Mouse (Mus musculus) cortical plate, adult 2 months (tissue): ENCODE data around the gene Map7. TPM values are rescaled to one million over a fixed set of nuclear protein-coding genes. Genes with fewer than 3 reads are reported as not detected.

ENCODE experiments used
- H3K27ac ChIP-seq: fragments of 200-500 bp; 2 replicates; pipeline ENCODE4 v1.5.1; 2012; ENCODE audit warnings: low read length, control low read depth, inconsistent platforms; ENCODE audit not compliant: insufficient read depth
- H3K4me1 ChIP-seq: fragments of 200-500 bp; 2 replicates; pipeline ENCODE4 v1.6.1; 2011; ENCODE audit warnings: low read length; ENCODE audit not compliant: control insufficient read depth, insufficient read depth
- H3K4me3 ChIP-seq: fragments of 200-500 bp; 2 replicates; pipeline ENCODE4 v1.5.1; 2011; ENCODE audit warnings: mild to moderate bottlenecking, low read length, control low read depth; ENCODE audit not compliant: insufficient read depth
- CTCF ChIP-seq: fragments of 200-500 bp; IDR thresholded peaks from 2 replicates; pipeline ENCODE4 v1.5.1; 2011; ENCODE audit warnings: mild to moderate bottlenecking, control low read depth, low read length; ENCODE audit not compliant: insufficient read depth; ENCODE audit errors: extremely low read depth
- POLR2A ChIP-seq: fragments of 200-500 bp; IDR thresholded peaks from 2 replicates; pipeline ENCODE4 v1.6.1; 2011; ENCODE audit warnings: mild to moderate bottlenecking, low read length, control low read depth; ENCODE audit not compliant: insufficient read depth; ENCODE audit errors: extremely low read depth
- polyA plus RNA-seq: library from polyadenylated mRNA; depleted of rRNA; stranded (reverse); fragments of >200 nt; gene quantifications from 2 replicates; pipeline ENCODE4 v1.2.3, GENCODE M21; 2012

Map7 gene
- polyA plus RNA-seq, 1 experiment: 91.4 TPM

DNA sequence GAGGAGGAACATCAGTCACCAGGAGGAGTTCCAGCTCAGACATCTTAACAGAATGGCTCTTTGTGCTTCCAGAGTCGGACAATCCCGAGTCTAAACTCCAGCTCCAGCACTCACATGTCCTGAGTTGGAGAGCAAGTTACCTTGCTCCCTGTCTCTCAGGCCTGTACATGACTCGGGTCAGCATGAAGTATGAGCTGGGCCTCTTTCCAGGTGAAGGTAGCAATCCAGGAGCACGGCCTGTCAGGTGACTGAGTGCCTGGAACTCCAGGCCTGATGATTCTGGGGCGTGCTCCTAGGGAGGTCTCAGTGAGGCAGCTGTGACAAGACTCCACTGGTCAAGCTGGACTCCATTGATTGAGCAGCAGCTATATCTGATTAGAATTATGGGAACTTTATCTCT lies 90.0 kb downstream of the Map7 start:
- no peak overlapping the region for H3K27ac ChIP-seq
- no peak overlapping the region for H3K4me3 ChIP-seq
- no peak for TF ChIP-seq POLR2A
- H3K4me1 ChIP-seq: peaks cover 7% of the 10 kb centered on the region

DNA sequence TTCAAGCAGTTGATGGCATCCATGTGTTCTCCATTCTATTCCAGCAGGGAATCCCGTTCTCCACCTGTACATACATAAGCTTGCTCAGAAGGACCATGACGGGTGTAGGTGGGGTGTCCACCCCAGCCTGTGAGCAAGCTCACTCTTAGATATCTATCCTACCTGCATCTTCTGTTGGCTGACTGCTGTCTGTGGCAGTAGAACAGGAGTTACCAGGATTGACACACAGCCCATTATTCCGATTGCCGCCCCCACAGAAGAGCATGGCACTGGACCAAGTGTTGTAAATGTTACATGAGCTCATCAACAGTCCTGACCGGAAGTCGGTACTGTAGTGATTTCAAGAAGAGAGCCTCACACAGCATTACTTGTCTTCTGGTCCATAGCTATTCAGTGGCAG lies 92.6 kb downstream of the Map7 start:
- Histone ChIP-seq H3K4me1 (peaks cover 7% of the 10 kb centered on the region), H3K27ac (no peak overlapping the region; the same call in 1 of the 2 replicates), H3K4me3 (no peak overlapping the region)
- TF ChIP-seq POLR2A (no peak), CTCF (no peak)

DNA sequence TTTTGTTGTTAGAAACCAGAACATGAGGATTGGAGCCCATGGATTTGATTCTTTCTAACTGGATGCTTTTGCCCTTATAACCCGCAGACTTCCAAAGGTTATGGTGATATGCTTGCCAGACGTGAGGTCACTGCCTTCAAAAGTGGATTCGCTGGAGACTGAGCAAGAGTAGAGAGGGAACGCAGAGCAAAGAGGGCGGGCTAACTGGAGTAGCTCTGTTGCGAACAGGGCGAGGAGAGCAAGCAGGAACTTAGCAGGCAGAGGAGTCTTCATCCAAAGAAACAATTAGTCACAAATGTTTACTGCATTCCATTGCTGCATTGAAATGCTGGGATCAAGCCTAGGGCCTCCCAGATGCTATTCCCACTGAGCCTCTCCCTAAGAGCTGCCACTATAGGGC lies 95.0 kb downstream of the Map7 start:
- no peak overlapping the region for H3K4me3 ChIP-seq
- H3K4me1 ChIP-seq: peaks cover 7% of the 10 kb centered on the region
- TF ChIP-seq POLR2A (no peak), CTCF (no peak)
- no peak overlapping the region for H3K27ac ChIP-seq

DNA sequence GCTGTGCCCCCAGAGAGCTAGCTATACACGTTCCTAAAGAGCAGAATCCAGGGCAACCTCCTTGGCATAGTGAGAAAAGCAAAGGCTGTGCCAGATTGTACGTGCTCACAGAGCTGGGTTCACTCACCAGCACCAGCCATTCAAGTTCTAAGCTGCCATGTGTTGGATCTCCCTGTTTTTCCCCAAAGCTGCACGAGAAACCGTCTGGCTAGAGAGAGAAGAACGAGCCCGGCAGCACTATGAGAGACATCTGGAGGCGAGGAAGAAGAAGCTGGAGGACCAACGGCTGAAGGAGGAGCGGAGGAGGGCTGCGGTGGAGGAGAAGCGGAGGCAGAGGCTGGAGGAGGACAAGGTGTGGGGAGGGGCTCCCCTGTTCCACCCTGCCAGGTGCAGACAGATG lies 96.8 kb downstream of the Map7 start:
- Histone ChIP-seq H3K4me1 (peaks cover 7% of the 10 kb centered on the region), H3K4me3 (no peak overlapping the region), H3K27ac (no peak overlapping the region)
- TF ChIP-seq CTCF (no peak), POLR2A (no peak)

DNA sequence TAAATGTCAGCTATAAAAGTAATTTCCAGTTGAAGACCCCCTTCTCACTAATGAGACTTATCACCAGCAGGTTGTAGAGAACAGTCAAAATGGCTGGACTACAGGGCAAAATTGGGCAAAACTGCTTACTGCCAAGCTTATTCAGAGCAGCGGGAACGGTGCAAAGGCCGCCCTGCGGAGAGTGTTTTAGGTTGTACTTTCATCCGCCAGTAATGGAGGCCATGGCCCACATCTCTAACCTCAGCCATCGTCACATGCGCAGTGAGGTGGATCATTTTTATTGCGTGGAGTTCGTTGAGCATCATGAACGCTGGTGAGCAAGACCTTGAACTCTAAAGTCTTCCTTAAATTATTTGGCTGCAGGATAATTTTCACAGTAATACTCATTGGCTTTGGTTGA lies 100.8 kb downstream of the Map7 start:
- Histone ChIP-seq H3K27ac (no peak overlapping the region), H3K4me1 (no peaks in the 10 kb centered on the region), H3K4me3 (no peak overlapping the region)
- no peak for TF ChIP-seq CTCF
- no peak for TF ChIP-seq POLR2A

DNA sequence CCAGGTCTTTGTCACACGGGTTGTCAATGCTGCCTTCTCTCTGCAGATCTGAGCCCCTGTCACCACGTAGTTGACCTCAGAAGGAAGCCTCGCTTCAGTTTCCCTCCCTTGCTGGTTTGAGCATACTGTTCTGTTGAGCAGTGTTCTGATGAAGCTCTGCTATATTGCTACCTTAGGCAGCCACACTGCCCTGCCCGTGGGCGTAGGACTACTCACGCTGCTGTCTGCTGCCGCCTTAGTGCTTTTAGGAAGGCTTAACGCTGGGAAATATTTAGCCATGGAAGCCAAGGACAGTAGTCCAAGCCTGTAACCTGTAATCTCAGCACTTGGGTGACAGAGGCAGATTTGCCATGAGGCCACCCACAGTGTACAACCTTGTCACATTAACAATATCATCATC lies 107.3 kb downstream of the Map7 start:
- Histone ChIP-seq H3K4me1 (peaks cover 3% of the 10 kb centered on the region), H3K27ac (no peak overlapping the region), H3K4me3 (no peak overlapping the region)
- no peak for TF ChIP-seq CTCF
- TF ChIP-seq POLR2A: no peak

DNA sequence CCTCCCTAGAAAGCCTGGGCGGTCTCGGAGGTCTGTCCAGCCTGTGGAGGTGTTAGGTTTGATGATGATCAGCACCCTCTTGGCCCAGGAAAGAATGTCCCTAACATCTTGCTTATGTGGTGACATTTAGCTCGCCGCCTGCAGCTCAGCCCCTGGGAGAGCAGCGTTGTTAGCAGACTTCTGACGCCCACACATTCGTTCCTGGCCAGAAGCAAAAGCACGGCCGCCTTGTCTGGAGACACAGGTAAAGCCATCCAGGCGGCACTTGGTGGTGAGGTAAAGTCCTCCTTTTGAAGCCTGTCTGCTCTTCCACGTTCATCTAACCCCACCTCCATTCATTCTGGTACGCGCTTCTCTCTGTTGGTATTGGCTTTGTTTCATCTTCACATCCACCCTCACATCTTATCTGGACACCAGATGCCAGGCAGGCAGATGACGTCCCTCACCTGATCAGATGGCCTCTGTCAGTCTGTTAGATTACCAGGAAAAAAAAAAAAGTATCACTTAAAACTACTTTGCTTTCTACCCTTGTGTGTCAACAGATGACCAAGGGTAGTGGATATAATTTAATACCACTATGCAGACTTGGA lies 108.9 kb downstream of the Map7 start:
- TF ChIP-seq CTCF (no peak), POLR2A (no peak)
- peaks cover 3% of the 10 kb centered on the region for H3K4me1 ChIP-seq
- H3K4me3 ChIP-seq: no peak overlapping the region
- no peak overlapping the region for H3K27ac ChIP-seq

DNA sequence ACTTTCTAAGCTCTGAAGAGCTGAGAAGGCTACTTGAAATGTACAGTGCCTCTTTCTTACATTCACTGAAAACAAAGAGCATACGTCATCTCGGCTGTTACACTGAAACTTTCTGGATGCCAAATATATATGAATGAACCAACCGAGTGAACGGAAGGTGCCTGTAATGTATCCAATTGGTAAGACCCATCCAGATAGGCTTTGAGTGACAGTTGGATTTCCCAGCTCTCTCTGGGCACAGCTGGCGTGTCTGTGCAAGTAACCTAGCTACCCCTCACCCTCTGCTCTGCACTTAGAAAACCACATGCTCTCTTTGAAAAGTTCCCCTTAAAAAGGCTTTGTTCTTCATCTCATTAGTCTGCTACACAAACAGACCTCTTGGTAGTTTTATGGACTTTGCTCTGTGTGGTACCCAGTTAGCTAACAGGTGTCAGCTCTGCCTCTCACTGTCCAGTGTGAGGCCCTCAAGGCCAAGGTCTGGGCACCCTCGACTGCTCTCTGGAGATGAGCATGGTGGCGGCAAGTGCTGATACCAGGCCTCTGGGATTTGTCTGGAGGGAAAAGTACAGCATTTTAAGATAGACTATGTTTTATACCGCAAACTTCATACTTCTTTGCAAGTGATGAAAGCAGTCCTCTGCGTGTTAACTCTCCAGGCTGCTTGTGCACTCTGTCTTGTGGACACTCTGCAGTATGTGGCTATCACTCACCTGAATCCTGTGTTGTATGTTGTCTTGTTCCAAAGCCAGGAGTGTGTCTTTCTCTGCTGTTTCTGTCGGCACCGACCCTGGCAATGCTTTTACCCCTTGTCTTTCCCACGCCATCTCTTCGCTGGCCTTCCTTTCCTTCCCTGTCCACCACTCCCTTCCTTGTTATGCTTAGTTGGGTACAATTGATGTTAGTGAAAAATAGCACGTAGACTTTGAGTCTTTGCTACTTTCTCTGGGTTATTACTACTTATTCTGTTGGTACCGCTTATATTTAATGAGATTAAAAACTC lies 109.8 kb downstream of the Map7 start:
- no peak overlapping the region for H3K27ac ChIP-seq
- H3K4me1 ChIP-seq: peaks cover 3% of the 10 kb centered on the region
- no peak overlapping the region for H3K4me3 ChIP-seq
- TF ChIP-seq CTCF: no peak
- no peak for TF ChIP-seq POLR2A

DNA sequence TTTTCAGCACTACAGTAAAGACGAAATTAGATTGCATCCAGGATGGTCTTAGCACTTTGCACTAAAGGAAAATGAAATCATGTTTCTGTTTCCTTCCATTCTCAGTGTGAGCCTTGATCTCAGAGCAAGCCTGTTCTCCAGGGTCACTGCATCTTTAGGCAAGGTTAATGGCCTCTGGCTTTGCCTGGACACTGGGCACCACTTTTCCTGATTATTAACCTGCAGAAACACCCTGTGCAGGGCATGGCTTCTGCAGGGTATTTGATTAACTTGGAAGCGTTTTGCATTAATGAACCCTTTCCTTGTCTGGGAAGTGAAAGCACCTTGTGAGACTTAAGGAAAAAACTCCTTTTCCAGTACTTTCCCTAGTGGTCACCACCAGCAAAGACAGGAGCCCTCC lies 111.2 kb downstream of the Map7 start:
- H3K4me3 ChIP-seq: no peak overlapping the region
- TF ChIP-seq POLR2A: no peak
- TF ChIP-seq CTCF: no peak

DNA sequence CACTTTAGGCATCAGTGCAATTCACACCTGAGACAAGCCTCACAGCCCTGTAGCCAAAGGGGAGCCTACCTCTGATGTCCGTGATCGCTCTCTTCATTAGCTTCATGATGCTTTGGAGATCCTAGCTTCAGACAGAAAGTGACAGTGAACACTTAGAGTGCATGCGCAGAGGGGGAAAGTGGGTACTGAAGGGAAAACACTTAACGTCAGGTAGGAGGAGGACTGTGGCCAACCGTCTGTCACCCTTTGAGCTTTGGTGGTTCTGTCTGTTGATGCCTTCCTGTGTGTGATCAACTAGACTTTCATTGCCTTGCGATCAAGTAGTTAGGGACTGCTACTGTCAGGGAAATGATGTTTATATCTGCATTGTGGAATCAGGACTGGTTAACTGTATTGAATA lies 114.6 kb downstream of the Map7 start:
- Histone ChIP-seq H3K4me3 (no peak overlapping the region), H3K4me1 (no peaks in the 10 kb centered on the region), H3K27ac (no peak overlapping the region)
- no peak for TF ChIP-seq CTCF
- TF ChIP-seq POLR2A: no peak

More for the DNA sequence above, 111.2 kb downstream of the Map7 start:
- no peak overlapping the region for H3K27ac ChIP-seq
- peaks cover 3% of the 10 kb centered on the region for H3K4me1 ChIP-seq
